Mouse (Mus musculus) bone marrow, adult 2 months (tissue): Measurements from ENCODE around the gene Ntn1.

Experiments
- CTCF ChIP-seq: fragments of 200-500 bp; IDR thresholded peaks from 2 replicates; pipeline ENCODE4 v1.5.1; 2011; ENCODE audit warnings: low read length, control low read depth; ENCODE audit not compliant: control insufficient read depth, insufficient read depth
- POLR2A ChIP-seq: fragments of 200-500 bp; IDR thresholded peaks from 2 replicates; pipeline ENCODE4 v1.6.1; 2011; ENCODE audit warnings: low read depth, mild to moderate bottlenecking, control low read depth, low read length, borderline replicate concordance; ENCODE audit not compliant: control insufficient read depth

- TF ChIP-seq CTCF (no peak), POLR2A (no peak)
Observed at GRCm38 (mm10) chr11:68187242-68187641, 213.4 kb downstream of the Ntn1 start.
